Mouse (Mus musculus): ENCODE results near the gene Cacna2d2.

- TF ChIP-seq MYOD1 (IDR thresholded peaks at IDR 0.05; ENCODE audit: control insufficient read depth, insufficient read length, low read depth) (no peak), CTCF (IDR thresholded peaks at IDR 0.05; ENCODE audit: control insufficient read depth, insufficient read depth, insufficient read length) (no peak), MYOG (IDR thresholded peaks at IDR 0.05; ENCODE audit: control insufficient read depth, extremely low read depth, insufficient read length) (no peak), FOSL1 (IDR thresholded peaks at IDR 0.05; ENCODE audit: insufficient read depth, low read length, poor library complexity, severe bottlenecking) (no peak), USF1 (IDR thresholded peaks at IDR 0.05; ENCODE audit: low read depth) (no peak)
These were observed 11.1 kb upstream of the Cacna2d2 start for GRCm38 (mm10) chr9:107388263-107388662.
